Mouse (Mus musculus): ENCODE measurements around the gene Bcl6.
A peak's percentile ranks its signal among the peaks of the same experiment; 100 is the strongest.

- peak; percentile 81 for TF ChIP-seq CTCF (IDR thresholded peaks at IDR 0.05; ENCODE audit: low read depth)
- no peak for TF ChIP-seq EP300 (optimal IDR thresholded peaks at IDR 0.05)
Observed at GRCm38 (mm10) chr16:23981925-23982851, 6.5 kb downstream of the Bcl6 start.
